Mouse (Mus musculus) cortical plate, adult 2 months (tissue): Measurements from ENCODE around the gene Sgsm3. TPM values are rescaled to one million over a fixed set of nuclear protein-coding genes. Genes with fewer than 3 reads are reported as not detected.
"Not testable (repeated sequence)": the region's sequence is repeated elsewhere in the genome, so short reads cannot be mapped to it uniquely, and the experiment has no call there.

ENCODE experiments used
- H3K27ac ChIP-seq: fragments of 200-500 bp; 2 replicates; pipeline ENCODE4 v1.5.1; 2012; ENCODE audit warnings: low read length, control low read depth, inconsistent platforms; ENCODE audit not compliant: insufficient read depth
- H3K4me1 ChIP-seq: fragments of 200-500 bp; 2 replicates; pipeline ENCODE4 v1.6.1; 2011; ENCODE audit warnings: low read length; ENCODE audit not compliant: control insufficient read depth, insufficient read depth
- H3K4me3 ChIP-seq: fragments of 200-500 bp; 2 replicates; pipeline ENCODE4 v1.5.1; 2011; ENCODE audit warnings: mild to moderate bottlenecking, low read length, control low read depth; ENCODE audit not compliant: insufficient read depth
- CTCF ChIP-seq: fragments of 200-500 bp; IDR thresholded peaks from 2 replicates; pipeline ENCODE4 v1.5.1; 2011; ENCODE audit warnings: mild to moderate bottlenecking, control low read depth, low read length; ENCODE audit not compliant: insufficient read depth; ENCODE audit errors: extremely low read depth
- POLR2A ChIP-seq: fragments of 200-500 bp; IDR thresholded peaks from 2 replicates; pipeline ENCODE4 v1.6.1; 2011; ENCODE audit warnings: mild to moderate bottlenecking, low read length, control low read depth; ENCODE audit not compliant: insufficient read depth; ENCODE audit errors: extremely low read depth
- polyA plus RNA-seq: library from polyadenylated mRNA; depleted of rRNA; stranded (reverse); fragments of >200 nt; gene quantifications from 2 replicates; pipeline ENCODE4 v1.2.3, GENCODE M21; 2012; rRNA removed

The Sgsm3 gene
- polyA plus RNA-seq: 89.4 and 97.4 TPM in 2 replicates

GRCm38 (mm10) chr15:80977620-80978334 lies at the start of gene Sgsm3:
Sgsm3 (plus strand) TSS chr15:80977765.
- Histone ChIP-seq H3K4me3 (peak within 1 kb of the TSS; percentile 87), H3K27ac (peak within 1 kb of the TSS; percentile 78), H3K4me1 (peaks cover 10% of the 10 kb centered on the region; the same call in 1 of the 2 replicates)
- TF ChIP-seq POLR2A (peak; percentile 83), CTCF (no peak)

GRCm38 (mm10) chr15:80928811-80929355 lies 48.7 kb upstream of the Sgsm3 start:
- H3K27ac ChIP-seq: no peak overlapping the region

GRCm38 (mm10) chr15:80930048-80930571 lies 47.5 kb upstream of the Sgsm3 start:
- peaks cover 1% of the 10 kb centered on the region; the same call in 1 of the 2 replicates for H3K4me1 ChIP-seq
- TF ChIP-seq CTCF (no peak), POLR2A (no peak)
- no peak overlapping the region for H3K4me3 ChIP-seq
- H3K27ac ChIP-seq: no peak overlapping the region

More at GRCm38 (mm10) chr15:80928811-80929355, 48.7 kb upstream of the Sgsm3 start:
- Histone ChIP-seq H3K4me1 (peaks cover 1% of the 10 kb centered on the region; the same call in 1 of the 2 replicates), H3K4me3 (no peak overlapping the region)
- TF ChIP-seq POLR2A (no peak), CTCF (no peak)

GRCm38 (mm10) chr15:80930676-80931320 lies 46.8 kb upstream of the Sgsm3 start:
- H3K4me1 ChIP-seq, H3K4me3 ChIP-seq, H3K27ac ChIP-seq: not testable (repeated sequence)

- H3K4me3 ChIP-seq: no peak overlapping the region
- TF ChIP-seq POLR2A (no peak), CTCF (no peak)
- H3K27ac ChIP-seq: no peak overlapping the region
- H3K4me1 ChIP-seq: peaks cover 1% of the 10 kb centered on the region; the same call in 1 of the 2 replicates
Measured at GRCm38 (mm10) chr15:80931345-80931960, 46.1 kb upstream of the Sgsm3 start.

GRCm38 (mm10) chr15:80934841-80935240 lies 42.7 kb upstream of the Sgsm3 start:
- no peak overlapping the region for H3K4me3 ChIP-seq
- TF ChIP-seq POLR2A (no peak), CTCF (no peak)
- no peak overlapping the region for H3K27ac ChIP-seq
- peaks cover 5% of the 10 kb centered on the region for H3K4me1 ChIP-seq

- H3K4me3 ChIP-seq: no peak overlapping the region
- H3K4me1 ChIP-seq: peaks cover 4% of the 10 kb centered on the region
- TF ChIP-seq CTCF: no peak
- no peak for TF ChIP-seq POLR2A
- H3K27ac ChIP-seq: no peak overlapping the region; the same call in 1 of the 2 replicates
Measured at GRCm38 (mm10) chr15:80936686-80937085, 40.9 kb upstream of the Sgsm3 start.

GRCm38 (mm10) chr15:80938615-80939014 lies 39.0 kb upstream of the Sgsm3 start:
- Histone ChIP-seq H3K4me1 (peaks cover 4% of the 10 kb centered on the region), H3K27ac (no peak overlapping the region), H3K4me3 (no peak overlapping the region)
- TF ChIP-seq CTCF (no peak), POLR2A (no peak)

- no peak for TF ChIP-seq POLR2A
- TF ChIP-seq CTCF: no peak
- H3K4me3 ChIP-seq: no peak overlapping the region
Measured at GRCm38 (mm10) chr15:80939401-80939800, 38.2 kb upstream of the Sgsm3 start.

More at GRCm38 (mm10) chr15:80939401-80939800, 38.2 kb upstream of the Sgsm3 start:
- Histone ChIP-seq H3K4me1 (peaks cover 4% of the 10 kb centered on the region), H3K27ac (no peak overlapping the region)
